In the genomic region with DNA sequence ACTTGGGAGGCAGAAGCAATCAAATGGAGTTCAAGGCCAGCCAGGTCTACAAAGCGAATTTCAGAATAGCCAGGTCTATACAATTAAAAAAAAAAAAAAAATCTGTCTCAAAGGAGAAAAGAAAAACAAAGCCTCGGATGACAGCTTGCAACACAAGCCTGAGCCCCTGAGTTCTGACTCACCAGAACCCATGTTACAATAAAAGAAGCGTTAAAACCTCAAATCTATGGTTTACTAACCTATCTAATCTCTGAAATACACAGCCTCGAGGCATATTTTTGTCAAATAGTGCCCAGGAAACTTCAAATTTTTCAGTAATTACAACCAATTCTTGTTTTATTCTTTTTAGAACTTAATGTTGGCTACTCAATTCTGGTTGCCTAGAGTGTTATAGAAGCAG, we compare ENCODE assay signal across 8 mouse cellular contexts. TPM values are rescaled to one million over a fixed set of nuclear protein-coding genes. Genes with fewer than 3 reads are reported as not detected.
DNase-seq lines count a peak whose midpoint lies in the region; ATAC-seq and TF ChIP-seq lines count a peak whose summit lies in the region.

No protein-coding gene starts in this region.

- WGBS in heart, embryonic 10.5 days, result 59% methylated on average over 4 of the region's 4 CpGs
- 55% methylated on average over 4 of the region's 4 CpGs for WGBS in lung, embryonic 15.5 days
- WGBS in limb, embryonic 14.5 days, result 52% methylated on average over 4 of the region's 4 CpGs
- WGBS in stomach, embryonic 14.5 days, result 52% methylated on average over 4 of the region's 4 CpGs

- no peak for TF ChIP-seq POLR2A in limb, embryonic 14.5 days (IDR thresholded peaks at IDR 0.05; ENCODE audit: borderline replicate concordance, extremely low read depth, insufficient read depth, insufficient read length)

- ATAC-seq in lung, embryonic 15.5 days (ENCODE audit: borderline replicate concordance, extremely low read depth, low FRiP score, low TSS enrichment), result no peak
- no peak for ATAC-seq in limb, embryonic 14.5 days (ENCODE audit: low FRiP score, low read depth)
- no peak for ATAC-seq in stomach, embryonic 14.5 days (ENCODE audit: insufficient number of reproducible peaks, insufficient read depth, low FRiP score, low read depth)

- no peaks in the 10 kb centered on the region for H3K36me3 ChIP-seq in heart, embryonic 10.5 days
- no peaks in the 10 kb centered on the region for H3K36me3 ChIP-seq in lung, embryonic 15.5 days
- no peaks in the 10 kb centered on the region for H3K36me3 ChIP-seq in limb, embryonic 14.5 days (ENCODE audit: control insufficient read depth, insufficient read depth, low read length)
- H3K36me3 ChIP-seq in stomach, embryonic 14.5 days (ENCODE audit: control insufficient read depth, insufficient read depth, low read length), result no peaks in the 10 kb centered on the region

- H3K4me2 ChIP-seq in lung, embryonic 15.5 days, result peak overlapping the region; percentile 81
- H3K4me2 ChIP-seq in limb, embryonic 14.5 days (replicated peaks; ENCODE audit: low read depth, low read length, severe bottlenecking), result peak overlapping the region; percentile 57
- peak overlapping the region; percentile 69; the same call in 1 of the 2 replicates for H3K4me2 ChIP-seq in stomach, embryonic 14.5 days (replicated peaks; ENCODE audit: low read depth, low read length)

- H3K27ac ChIP-seq in heart, embryonic 10.5 days, result no peak overlapping the region
- H3K27ac ChIP-seq in lung, embryonic 15.5 days, result no peak overlapping the region
- H3K27ac ChIP-seq in limb, embryonic 14.5 days (replicated peaks; ENCODE audit: low read depth, low read length), result no peak overlapping the region
- no peak overlapping the region for H3K27ac ChIP-seq in stomach, embryonic 14.5 days (ENCODE audit: low read length)

- no peak for DNase-seq in heart, embryonic 10.5 days (ENCODE audit: low spot score)
- no peak for DNase-seq in heart, adult 11 months
- DNase-seq in lung, postnatal 14 days, result no peak
- no peak for DNase-seq in limb, embryonic 14.5 days (ENCODE audit: low spot score)
- DNase-seq in B cell, adult 2 months, result no peak
- no peak for DNase-seq in thymus, postnatal 10 days (ENCODE audit: low spot score in 2 of 2)

- peaks cover 5% of the 10 kb centered on the region for H3K4me1 ChIP-seq in heart, embryonic 10.5 days
- H3K4me1 ChIP-seq in lung, embryonic 15.5 days, result 0 out of 2 replicates have a peak, but pooled peaks cover 2% of the 10 kb centered on the region
- no peaks in the 10 kb centered on the region; the same call in 1 of the 2 replicates for H3K4me1 ChIP-seq in limb, embryonic 14.5 days (ENCODE audit: control insufficient read depth, insufficient read depth, low read length)
- H3K4me1 ChIP-seq in stomach, embryonic 14.5 days (ENCODE audit: control insufficient read depth, insufficient read depth, low read length), result no peaks in the 10 kb centered on the region

- peak overlapping the region; percentile 76; the same call in 1 of the 2 replicates for H3K4me3 ChIP-seq in heart, embryonic 10.5 days
- H3K4me3 ChIP-seq in lung, embryonic 15.5 days, result no peak overlapping the region
- H3K4me3 ChIP-seq in limb, embryonic 14.5 days (replicated peaks; ENCODE audit: low read length), result no peak overlapping the region
- no peak overlapping the region for H3K4me3 ChIP-seq in stomach, embryonic 14.5 days (ENCODE audit: low read depth, low read length)

- no peaks in the 10 kb centered on the region for H3K9me3 ChIP-seq in heart, embryonic 10.5 days
- H3K9me3 ChIP-seq in lung, embryonic 15.5 days, result no peaks in the 10 kb centered on the region
- H3K9me3 ChIP-seq in limb, embryonic 14.5 days (ENCODE audit: control insufficient read depth, low read length), result no peaks in the 10 kb centered on the region
- H3K9me3 ChIP-seq in stomach, embryonic 14.5 days (ENCODE audit: control insufficient read depth, low read depth, low read length), result no peaks in the 10 kb centered on the region

- no peak overlapping the region for H3K9ac ChIP-seq in lung, embryonic 15.5 days
- no peak overlapping the region for H3K9ac ChIP-seq in limb, embryonic 14.5 days (ENCODE audit: low read depth, low read length, severe bottlenecking)
- H3K9ac ChIP-seq in stomach, embryonic 14.5 days (replicated peaks; ENCODE audit: low read depth, low read length), result no peak overlapping the region

- no peaks in the 10 kb centered on the region for H3K27me3 ChIP-seq in heart, embryonic 10.5 days (ENCODE audit: insufficient read depth, poor library complexity, severe bottlenecking)
- no peaks in the 10 kb centered on the region for H3K27me3 ChIP-seq in lung, embryonic 15.5 days
- H3K27me3 ChIP-seq in limb, embryonic 14.5 days (ENCODE audit: control insufficient read depth, insufficient read depth, low read length), result no peaks in the 10 kb centered on the region
- H3K27me3 ChIP-seq in stomach, embryonic 14.5 days (ENCODE audit: control insufficient read depth, insufficient read depth, low read length), result no peaks in the 10 kb centered on the region

RNA-seq across cellular contexts. Expression of a gene that starts 2.1 kb away (rescaled TPM):
- polyA plus RNA-seq in heart, embryonic 10.5 days (2016; fragmentation: Nextera tagmentation; extraction: Ambion mirVana), result 4.9 and 5.7 TPM in 2 replicates
- 5.8 and 6.8 TPM in 2 replicates for polyA plus RNA-seq in lung, embryonic 15.5 days (2015; fragmentation: Nextera tagmentation; extraction: Ambion mirVana)
- 6.3 and 6.8 TPM in 2 replicates for polyA plus RNA-seq in limb, embryonic 14.5 days (2012; rRNA removed)
- 6.4 and 7.5 TPM in 2 replicates for polyA plus RNA-seq in limb, embryonic 14.5 days (2014; fragmentation: Nextera tagmentation; extraction: Ambion mirVana)
- polyA plus RNA-seq in stomach, embryonic 14.5 days (2014; fragmentation: Nextera tagmentation; extraction: Ambion mirVana), result 6.5 and 7.2 TPM in 2 replicates
